Mouse (Mus musculus): ENCODE data around the gene Tas2r143. TPM values are rescaled to one million over a fixed set of nuclear protein-coding genes. Genes with fewer than 3 reads are reported as not detected.

Gene Tas2r143
- total RNA-seq (2023), result 0.83 TPM

DNA sequence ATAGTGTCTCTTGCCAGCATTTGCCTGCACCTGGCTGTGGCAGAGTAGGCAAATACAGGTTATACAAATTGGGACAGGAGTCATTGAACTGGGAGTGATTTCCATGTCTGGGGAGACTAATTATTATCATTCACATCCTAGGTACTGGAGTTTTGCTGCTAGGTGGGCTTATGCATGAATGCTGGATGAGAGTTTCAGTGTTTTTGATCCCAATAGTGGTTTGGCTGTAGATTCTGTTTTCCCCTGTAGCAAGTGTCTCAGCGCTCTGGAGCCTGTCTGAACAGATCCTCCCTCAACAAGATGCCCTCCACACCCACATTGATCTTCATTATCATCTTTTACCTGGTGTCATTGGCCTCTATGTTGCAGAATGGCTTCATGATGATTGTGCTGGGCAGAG lies at the start of gene Tas2r143:
Tas2r143 (plus strand) TSS at position 301 of the 400 bp plus-strand sequence.

GRCm38 (mm10) chr6:42372816-42373547 lies 27.1 kb upstream of the Tas2r143 start, which contains the start of gene Epha1:
TSS of gene Epha1 (minus strand) at chr6:42373268.

GRCm38 (mm10) chr6:42405134-42405533 lies 5.1 kb downstream of the Tas2r143 start, which contains the start of gene Tas2r135:
TSS of gene Tas2r135 (plus strand) at chr6:42405434.

DNA sequence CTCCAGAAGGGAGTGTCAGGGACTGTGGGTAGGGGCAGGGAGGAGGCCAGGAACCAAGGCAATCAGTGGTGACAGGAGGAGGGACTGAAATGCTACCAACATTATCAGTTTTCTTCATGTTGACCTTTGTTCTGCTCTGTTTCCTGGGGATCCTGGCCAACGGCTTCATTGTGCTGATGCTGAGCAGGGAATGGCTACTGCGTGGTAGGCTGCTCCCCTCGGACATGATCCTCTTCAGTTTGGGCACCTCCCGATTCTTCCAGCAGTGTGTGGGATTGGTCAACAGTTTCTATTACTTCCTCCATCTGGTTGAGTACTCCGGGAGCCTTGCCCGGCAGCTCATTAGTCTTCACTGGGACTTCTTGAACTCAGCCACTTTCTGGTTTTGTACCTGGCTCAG lies 34.4 kb downstream of the Tas2r143 start, which contains the start of gene Tas2r126:
Tas2r126 (plus strand) TSS at position 90 of the 400 bp plus-strand sequence.

Other genes with a start within 250 kb of the Tas2r143 start
- gene Tas2r144, start 184.9 kb upstream of the Tas2r143 start, total RNA-seq (2023), result not detected
- 8.5 TPM for gene Gstk1, start 154.3 kb upstream of the Tas2r143 start, total RNA-seq (2023)
- not detected for gene Tmem139, start 138.3 kb upstream of the Tas2r143 start, total RNA-seq (2023)
- gene Casp2, start 135.3 kb upstream of the Tas2r143 start, total RNA-seq (2023), result 57.6 TPM
- 0.64 TPM for gene Clcn1, start 113.6 kb upstream of the Tas2r143 start, total RNA-seq (2023)
- 0.21 TPM for gene Fam131b, start 75.6 kb upstream of the Tas2r143 start, total RNA-seq (2023)
- gene Zyx, start 50.6 kb upstream of the Tas2r143 start, total RNA-seq (2023), result 196 TPM
- gene Epha1, start 27.0 kb upstream of the Tas2r143 start, total RNA-seq (2023), result not detected
- gene Tas2r135, start 5.2 kb downstream of the Tas2r143 start, total RNA-seq (2023), result 0.98 TPM
- gene Tas2r126, start 34.3 kb downstream of the Tas2r143 start, total RNA-seq (2023), result not detected
- gene Olfr458, start 65.0 kb downstream of the Tas2r143 start, total RNA-seq (2023), result not detected
- not detected for gene Olfr457, start 76.1 kb downstream of the Tas2r143 start, total RNA-seq (2023)
- gene Olfr456, start 87.0 kb downstream of the Tas2r143 start, total RNA-seq (2023), result not detected
- gene Olfr455, start 147.3 kb downstream of the Tas2r143 start, total RNA-seq (2023), result not detected
- gene Tcaf3, start 197.5 kb downstream of the Tas2r143 start, total RNA-seq (2023), result not detected
- gene Tcaf2, start 245.0 kb downstream of the Tas2r143 start, total RNA-seq (2023), result not detected

All from CD8-positive naive resting alpha-beta T cell, adult 57 days (primary cell).